Mouse (Mus musculus): ENCODE results near the gene Emcn.

- TF ChIP-seq POLR2A (IDR thresholded peaks at IDR 0.05; ENCODE audit: insufficient read depth, low read length), result no peak
- TF ChIP-seq EP300 (IDR thresholded peaks at IDR 0.05; ENCODE audit: insufficient read depth, low read depth, low read length), result no peak
Observed at GRCm38 (mm10) chr3:137429516-137429915, 88.6 kb downstream of the Emcn start.

All from ES-Bruce4 (cell line).